Mouse (Mus musculus): ENCODE data around the gene Rpl29.

GRCm38 (mm10) chr9:106466721-106467120 lies 37.5 kb downstream of the Rpl29 start:
- TF ChIP-seq CTCF (IDR thresholded peaks at IDR 0.05; ENCODE audit: borderline replicate concordance, insufficient read depth, low read length), result no peak
- no peak for TF ChIP-seq POLR2A (IDR thresholded peaks at IDR 0.05; ENCODE audit: low read depth, low read length)
